Mouse (Mus musculus): ENCODE results near the gene Vgf.

DNA sequence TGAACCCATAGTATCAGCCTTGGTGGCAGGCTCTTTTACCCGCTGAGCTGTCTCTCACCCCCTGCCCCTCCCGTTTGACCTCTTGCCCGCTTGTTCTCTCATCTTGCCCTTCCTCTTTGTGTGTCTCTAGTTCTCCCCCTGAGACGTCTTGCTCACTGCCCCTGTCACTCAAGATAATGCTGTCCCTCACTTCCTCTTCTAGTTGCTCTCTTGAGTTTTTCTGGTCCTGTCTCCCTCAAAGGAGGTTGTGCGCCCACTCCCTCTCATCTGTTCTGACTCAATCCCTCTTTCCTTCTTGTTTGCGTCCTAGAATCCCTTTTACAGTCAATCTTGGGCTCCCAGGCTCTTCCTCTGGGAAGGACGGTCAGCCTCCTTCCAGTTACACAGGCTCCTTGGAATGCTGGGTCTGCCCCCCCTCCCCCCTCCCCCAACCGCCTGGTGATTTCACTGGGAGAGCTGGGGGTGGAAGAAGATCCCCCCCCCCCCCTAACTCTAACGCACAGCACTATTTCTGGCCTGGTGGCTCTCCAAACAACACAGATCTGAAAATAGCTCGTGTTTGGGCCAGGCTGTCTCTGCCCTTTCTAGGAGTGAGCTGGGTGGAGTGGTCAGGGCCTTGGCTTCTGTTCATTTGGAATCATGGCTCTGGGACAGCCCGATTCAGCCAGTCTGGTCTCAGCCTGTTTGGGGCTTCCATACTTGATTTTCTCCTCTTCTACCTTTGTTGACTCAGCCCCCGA is 50.2 kb downstream of the Vgf start:
- no peak for TF ChIP-seq POLR2A (IDR thresholded peaks at IDR 0.05; ENCODE audit: low read depth, low read length)
- no peak for TF ChIP-seq CTCF (IDR thresholded peaks at IDR 0.05; ENCODE audit: extremely low read depth, insufficient read length, insufficient replicate concordance, low read depth, low read length)

Measured in small intestine, adult 2 months (tissue).